Mouse (Mus musculus) telencephalon, adult 2 months (tissue): Measurements from ENCODE around the gene E330021D16Rik.

Experiments used
- DNase-seq: peaks from one replicate; pipeline ENCODE4 v3.0.0-alpha.2; 2011; ENCODE audit warnings: low read depth, low spot score

Gene E330021D16Rik

DNA sequence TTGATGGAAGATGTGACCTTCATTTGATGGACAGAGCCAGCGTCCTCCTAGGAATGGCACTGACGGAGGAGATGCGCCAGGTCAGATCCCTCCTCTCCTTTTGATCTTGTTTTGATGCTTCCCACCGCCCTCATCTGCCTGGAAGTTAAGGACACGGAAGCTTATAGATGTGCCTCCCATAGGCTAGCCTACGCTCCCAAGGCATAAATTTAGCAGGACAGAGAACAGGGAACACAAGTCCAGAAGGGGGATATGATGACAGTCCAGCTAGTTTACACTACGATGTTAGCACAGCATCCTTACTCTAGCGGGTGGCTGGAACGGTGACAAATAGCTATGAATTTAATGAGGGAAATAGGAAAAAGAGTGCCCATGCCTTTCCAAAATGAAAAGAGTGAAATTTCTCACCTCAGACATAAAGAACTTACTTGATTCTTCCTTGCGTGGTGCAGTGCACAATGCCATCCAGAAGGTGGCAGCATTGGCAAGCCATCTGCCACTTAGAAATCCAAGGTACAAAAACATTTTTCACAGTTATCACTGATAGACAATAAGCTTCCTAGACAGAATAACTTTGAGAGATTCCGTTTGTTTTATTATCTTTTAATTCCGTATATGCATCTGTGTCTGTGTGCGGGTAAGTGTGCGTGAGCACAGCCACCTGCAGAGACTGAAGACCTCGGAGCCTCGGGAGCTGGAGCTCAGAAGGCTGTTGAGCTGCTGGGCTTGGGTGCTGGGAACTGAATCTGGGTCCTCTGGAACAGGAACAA is 6.9 kb upstream of the E330021D16Rik start:
- peak; percentile 47 for DNase-seq

DNA sequence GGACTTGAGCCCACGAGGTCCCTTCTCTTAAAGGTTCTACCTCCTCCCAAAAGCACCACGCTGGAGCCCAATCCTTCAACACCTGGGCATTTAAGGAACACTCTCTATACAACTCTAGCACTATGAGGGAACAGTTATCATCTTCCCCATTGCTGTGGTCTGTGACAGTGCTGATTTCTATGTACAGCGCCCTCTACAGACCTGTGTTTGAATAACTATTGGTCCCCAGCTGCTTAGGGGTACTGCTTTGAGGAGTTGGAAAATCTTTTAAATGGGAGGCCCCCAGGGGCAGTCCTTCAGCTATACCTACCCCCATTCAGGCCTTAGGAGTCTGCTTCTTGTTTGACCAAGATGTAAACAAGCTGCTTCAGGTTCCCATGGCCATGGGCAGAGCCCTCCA is 5.7 kb upstream of the E330021D16Rik start:
- DNase-seq, result no peak

DNA sequence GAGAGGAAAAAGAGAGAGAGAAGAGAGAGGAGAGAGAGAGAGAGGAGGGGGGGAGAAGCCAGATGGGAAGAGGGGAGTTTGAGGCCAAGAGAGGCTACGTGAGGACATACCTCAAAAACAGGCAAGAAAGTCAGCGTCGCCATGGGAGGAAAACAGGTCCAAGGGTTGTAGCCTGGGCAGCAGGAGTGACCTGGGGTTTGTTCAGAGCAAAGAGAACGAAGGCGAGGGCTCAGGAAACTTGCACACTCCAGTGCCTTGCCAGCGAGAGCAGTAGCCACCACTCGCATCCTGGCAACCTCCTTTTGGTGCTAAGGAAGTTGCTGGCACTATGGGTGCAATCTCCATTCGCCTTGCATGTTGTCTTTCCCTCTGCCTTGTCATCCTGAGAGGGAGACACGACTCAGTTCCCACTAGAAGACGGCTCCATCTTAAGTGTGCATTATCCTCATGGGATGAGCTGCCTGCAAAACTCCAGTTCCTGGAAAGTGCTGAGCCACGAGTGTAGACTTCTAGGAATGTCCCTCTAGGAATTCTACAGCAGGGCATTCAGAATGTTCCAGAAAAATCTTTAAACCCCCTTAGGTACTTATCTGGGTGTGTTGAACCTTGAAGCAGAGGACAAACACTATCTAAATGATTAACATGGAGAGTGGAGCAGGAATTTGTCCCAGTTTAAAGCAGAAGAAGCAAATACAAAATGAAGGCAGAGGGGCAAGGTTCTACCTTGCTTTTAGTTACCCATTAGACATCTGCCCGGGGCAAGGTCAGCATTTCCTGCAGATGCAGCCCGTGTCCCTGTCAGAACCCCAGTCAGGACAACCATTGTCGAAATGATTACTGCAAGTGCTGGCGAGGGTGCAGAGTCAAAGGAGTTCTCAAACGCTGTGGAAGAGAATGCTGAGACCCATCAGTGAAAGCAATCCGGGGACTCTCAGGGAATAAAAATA is 3.8 kb upstream of the E330021D16Rik start:
- DNase-seq, result no peak

DNA sequence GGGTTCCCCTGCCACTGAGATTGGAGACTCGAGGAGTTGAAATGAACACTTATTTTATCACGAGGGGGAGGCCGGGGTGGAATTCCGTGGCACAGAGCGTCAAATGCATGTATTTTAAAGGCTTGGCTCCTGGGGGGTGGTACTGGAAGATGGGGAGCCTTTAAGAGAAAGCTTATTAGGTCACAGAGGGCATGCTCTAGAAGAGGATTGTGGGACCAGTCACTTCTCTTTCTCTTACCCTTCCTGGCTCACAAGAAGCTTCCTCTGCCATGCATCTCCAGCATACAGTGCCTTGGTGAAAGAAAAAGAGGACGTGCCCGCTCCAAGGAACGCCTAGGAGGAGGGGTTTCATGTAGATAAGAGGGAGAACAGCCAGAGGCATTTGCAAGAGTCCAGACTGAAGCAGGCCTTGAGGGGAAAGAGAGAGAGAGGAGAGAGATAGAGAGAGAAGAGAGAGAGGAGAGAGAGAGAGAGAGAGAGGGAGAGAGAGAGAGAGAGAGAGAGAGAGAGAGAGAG is 3.0 kb upstream of the E330021D16Rik start:
- DNase-seq, result no peak

DNA sequence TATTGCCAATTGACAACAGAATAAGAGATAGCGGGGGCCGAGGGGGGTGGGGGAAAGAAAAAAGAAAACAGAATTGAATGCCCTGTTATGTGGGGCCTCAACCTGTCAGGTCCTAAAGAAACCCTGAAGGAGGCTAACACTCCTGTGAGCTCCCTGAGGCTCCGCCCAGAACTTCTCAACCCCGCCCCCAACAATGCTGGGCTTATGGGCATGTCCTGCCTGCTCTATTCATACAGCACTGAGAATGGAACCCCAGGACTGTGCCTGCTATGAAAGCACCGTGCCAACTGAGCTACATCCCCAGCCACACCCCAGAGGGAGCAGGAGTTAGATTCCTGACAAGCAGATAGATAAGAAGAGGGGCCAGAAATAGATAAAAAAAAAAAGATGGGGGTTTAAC is 2.5 kb upstream of the E330021D16Rik start:
- no peak for DNase-seq

DNA sequence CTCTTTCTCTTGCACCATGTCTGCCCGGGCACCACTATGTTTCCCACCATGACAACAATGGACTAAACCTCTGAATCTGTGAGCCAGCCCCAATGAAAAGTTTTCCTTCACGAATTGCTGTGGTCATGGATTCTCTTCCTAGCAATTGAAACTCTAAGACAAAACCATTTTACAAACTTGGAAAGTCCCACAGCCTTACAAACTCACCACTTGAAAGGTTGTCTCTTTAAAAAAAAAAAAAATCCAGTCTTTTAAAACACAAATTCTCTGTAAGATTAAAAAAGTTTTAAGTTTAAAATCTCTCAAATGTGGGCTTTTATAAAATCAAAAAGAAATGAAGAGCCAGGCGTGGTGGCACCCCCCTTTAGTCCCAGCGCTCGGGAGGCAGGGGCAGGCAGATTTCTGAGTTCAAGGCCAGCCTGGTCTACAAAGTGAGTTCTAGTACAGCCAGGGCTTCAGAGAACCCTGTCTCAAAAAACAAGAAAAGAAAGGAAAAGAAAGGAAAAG is 1.5 kb downstream of the E330021D16Rik start:
- no peak for DNase-seq

DNA sequence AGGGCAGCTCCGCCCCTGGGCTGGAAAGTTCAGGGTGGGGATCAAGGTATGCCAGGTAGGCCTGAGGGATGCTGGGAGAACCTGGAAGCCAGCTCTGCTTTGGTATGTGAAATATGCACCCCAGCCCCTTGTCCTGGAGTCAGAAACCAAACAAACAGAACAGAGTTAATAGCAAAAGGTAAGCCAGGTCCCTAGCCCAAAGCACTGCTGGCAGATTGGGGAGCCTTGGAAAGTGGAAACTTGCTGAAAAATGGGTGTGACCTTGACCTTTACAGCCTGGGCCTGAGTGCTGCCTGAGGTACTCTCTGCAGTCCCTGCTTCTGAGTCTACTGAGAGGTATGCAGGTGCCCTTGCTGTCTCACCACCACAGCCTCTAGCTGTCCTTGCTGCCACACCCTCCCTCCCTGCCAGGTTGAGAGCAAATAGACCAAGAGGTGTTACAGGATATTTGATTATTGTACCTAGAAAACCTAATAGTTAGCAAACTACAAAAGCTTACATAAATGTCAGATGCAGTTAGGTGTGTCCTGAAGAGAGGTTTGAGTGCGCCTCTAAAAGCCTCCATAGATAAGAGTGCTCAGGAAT is 7.7 kb downstream of the E330021D16Rik start:
- DNase-seq, result no peak

DNA sequence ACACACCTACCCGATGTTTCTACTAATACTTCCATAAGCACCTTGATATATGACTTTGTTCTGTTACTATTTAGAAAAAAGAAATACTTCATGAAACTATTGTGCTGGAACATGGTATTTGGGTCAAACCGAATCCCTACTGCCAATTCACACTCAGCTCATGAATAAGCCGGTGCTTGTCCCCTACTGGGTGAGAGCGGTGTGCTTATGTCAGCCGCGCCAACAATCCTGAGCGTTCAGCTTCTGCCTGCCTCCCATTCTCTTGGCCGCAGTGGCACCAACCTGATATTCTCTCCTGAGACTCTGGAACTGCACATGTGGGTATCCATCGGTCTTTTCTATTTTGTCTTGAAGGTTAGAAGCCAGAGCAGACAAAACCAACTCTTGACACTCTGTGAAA is 18.5 kb downstream of the E330021D16Rik start:
- no peak for DNase-seq

DNA sequence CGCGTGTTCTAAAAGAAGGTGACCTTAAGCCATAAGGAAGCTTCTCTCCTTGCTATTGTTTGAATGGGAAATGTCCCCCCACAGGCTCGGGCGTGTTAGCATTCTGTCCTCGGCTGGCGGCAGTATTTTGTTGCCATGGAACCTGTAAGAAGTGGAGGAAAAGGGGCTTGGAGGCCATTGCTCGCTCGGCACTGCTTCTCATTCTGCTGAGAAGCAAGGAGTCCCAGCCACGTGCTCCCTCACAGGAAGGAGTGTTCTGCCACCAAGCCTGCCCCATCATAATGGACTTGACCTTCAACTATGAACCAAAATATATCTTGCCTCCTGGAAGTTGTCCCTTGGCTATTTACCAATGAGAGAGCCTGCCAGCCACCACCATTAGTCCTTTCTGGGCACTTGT is 25.1 kb downstream of the E330021D16Rik start:
- no peak for DNase-seq

DNA sequence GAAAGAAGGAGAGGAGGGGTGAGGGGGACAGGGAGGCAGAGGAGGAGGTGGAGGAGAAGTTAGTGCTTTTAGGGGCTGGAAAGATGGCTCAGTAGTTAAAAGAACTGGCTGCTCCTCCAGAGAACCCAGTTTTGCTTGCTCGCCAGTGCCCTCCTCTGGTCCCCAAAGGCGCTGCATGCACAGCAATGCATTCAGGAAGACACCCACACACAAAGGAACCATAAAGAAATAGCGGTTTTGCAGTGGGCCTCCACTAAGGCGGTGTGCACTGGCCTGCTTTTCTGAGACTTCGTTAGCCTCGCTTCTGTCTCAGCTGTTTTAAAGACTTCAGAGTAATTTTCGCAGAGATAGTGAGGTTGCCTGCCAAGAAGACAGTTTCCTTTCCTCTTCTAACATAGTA is 30.1 kb downstream of the E330021D16Rik start:
- no peak for DNase-seq

DNA sequence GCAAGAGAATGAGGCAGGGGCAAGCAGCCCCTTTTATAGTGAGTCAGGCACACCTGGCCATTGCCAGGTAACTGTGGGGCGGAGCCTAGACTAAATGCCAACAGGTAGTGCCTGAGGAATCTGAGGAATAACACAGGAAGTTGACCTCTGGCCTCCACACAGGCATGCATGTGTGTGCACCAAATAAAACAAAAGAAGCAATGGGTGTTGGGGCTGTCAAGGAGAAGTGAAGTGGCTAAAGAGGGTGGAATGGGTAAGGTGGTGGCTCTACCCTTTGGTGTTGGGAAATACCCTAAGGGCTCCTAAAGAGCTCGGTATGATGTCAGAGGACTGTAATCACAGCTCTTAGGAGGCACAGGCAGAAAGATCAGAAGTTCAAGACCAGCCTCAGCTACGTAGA is 32.2 kb downstream of the E330021D16Rik start:
- no peak for DNase-seq

DNA sequence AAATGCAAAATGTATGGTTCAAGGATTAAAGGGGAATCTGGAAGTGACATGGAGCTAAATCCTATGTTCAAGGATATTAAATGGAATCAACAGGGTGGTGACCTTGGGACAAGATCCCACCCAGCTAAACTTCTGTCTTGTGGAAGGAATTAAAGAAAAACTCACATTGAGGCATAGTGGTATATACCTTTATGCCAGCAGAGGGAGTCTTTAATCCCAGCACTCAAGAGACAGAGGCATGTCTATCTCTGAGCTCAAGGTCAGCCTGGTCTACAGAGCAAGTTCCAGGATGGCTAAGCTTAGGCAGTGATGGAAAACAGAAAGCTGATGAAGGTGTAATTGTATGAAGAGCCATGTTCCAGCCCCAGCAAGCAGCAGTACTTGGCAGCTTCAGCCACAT is 39.3 kb downstream of the E330021D16Rik start:
- DNase-seq, result no peak

DNA sequence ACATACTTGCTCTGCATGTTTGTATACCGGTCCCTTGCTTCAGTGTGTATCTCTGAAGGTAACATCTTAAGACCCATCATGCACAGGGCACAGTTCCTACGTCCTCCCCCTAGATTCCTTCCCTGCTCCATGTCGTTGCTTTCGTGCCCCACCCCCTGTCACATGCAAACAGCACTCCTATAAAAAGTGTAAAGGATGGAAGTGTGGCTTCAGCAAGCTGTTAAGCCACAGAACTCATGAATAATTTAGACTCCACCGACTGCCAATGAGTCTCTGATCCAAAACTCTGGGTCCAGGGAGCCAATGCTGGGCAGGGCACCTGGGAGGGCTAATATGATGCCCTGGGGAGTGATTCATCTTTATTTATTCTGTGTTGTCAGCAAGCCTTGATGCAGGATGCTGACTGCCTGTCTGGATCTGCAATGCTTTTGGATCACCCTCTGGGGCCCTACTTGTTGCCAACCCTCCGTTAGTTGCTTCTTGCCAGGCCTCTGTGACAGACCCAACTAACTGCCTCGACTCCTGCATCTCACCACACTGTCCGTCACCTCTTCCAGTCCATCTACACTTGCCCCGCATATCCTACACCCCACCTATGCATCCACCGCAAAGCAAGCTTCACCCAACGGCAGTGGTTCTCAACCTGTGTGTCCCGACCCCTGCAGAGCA is 50.8 kb downstream of the E330021D16Rik start:
- DNase-seq, result peak; percentile 67

DNA sequence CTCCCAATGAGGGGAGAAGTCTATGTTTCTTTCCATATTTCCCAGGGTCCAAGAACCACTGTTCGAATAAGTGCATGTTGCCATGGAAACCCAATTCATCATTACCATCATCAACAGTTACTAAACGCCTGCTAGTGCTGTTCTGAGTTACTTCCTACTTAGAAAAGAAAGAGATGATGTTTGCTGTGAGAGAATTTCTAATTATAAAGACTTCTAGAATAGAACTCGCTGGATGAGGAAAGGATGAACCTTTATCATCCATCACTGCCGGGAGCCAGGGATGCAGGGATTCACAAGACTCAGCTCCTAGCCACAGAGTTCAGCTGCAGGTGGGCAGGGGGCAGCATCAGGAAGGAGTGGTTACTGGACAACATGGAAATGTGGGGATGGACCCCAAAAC is 51.4 kb downstream of the E330021D16Rik start:
- peak; percentile 81 for DNase-seq

DNA sequence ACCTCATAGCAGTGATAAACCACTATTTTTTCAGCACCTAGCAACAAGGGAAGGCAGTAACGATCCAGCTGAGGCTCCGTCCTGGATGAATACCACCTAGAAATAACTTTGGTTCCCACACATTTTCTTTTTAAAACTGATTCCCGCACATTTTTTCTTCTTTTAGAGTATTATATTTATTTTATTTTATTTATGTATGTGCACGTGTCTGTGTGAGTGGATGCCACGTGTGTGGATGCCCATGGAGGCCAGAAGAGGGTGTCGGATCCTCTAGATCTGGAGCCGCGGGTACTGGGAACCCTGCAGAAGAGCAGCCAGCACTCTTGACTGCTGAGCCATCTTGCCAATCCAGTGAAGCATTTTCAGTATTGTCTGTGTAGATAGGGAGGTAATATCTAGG is 52.1 kb downstream of the E330021D16Rik start:
- DNase-seq, result no peak

DNA sequence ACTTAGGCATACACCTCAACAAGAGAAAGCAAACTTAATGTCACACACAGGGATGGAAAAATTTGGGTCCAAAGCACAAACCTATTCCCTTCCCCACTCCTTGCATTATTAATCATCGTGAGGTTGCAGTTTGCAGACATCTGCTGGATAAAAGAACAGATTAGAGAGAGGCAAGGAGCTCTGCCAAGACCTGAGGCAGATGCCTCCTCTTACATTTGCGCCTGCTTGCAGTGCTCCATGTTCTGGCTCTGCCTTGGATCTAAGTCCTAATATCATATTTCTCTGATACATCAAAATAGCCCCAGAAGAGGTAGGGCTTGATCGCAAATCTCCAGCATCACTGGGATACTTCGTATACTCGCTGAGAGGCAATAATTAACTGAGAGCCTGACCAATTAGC is 56.9 kb downstream of the E330021D16Rik start:
- DNase-seq, result no peak

DNA sequence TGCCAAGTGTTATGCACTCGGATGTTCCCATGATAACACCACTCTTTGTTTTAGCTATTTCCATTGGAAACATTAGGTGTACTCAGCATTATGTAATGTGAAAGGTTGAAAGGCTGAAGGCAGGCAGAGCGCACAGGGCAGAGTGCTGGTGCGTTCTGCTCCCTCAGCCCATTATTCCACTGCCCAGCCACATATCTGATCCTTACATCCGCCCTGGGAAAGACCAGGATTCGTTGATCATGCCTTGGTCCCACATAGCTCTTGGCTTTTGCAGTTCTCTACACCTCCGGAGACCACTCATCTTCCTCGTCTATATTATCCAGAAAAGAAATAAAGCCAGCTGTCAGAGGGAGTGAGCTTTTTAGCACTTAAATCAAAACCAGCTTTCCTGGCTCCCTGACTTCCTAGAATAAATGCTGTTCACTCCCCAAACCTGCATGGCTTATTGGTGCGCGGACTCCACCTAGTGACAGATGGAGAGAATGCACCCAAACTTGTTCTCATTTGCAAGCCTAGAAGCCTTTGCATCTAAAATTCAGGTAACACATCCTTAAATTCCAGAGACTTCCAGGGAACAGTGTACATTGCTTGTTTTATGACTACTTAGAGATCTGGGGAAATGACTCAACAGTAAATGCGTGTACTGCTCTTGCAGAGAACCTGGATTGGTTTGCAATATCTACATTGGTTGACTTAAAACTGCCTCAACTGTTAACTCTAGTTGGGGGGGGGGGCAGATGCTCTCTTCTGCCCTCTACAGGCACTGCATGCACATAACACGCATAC is 61.8 kb downstream of the E330021D16Rik start:
- DNase-seq, result peak; percentile 91
